Mouse (Mus musculus) gastrocnemius, postnatal 14 days (tissue): Measurements from ENCODE around the gene Ulk4. TPM values are rescaled to one million over a fixed set of nuclear protein-coding genes. Genes with fewer than 3 reads are reported as not detected.

ENCODE experiments used
- DNase-seq: peaks from one replicate; pipeline ENCODE4 v3.0.0; 2021; ENCODE audit warnings: mixed read lengths
- intact Hi-C: fragments of 180-260 bp; cut with DNase I; formaldehyde crosslinking; loops from one replicate; pipeline ENCODE4 v1.15.1; 2025; ENCODE audit warnings: low total_unique reads
- total RNA-seq, 2 experiments: library from RNA; stranded (reverse); gene quantifications; 2 replicates each; pipeline ENCODE4 v1.2.3; 2021

The Ulk4 gene
- total RNA-seq, 2 experiments from 2014 or later: 0.31 to 0.41 TPM

- no peak for DNase-seq
- intact Hi-C loops: no loop called here
Measured at GRCm38 (mm10) chr9:121080413-121080812, 196.6 kb downstream of the Ulk4 start.

- peak; percentile 27 for DNase-seq
- intact Hi-C loops: no loop called here
Measured at GRCm38 (mm10) chr9:121079388-121080088, 197.5 kb downstream of the Ulk4 start.

- DNase-seq: no peak
- intact Hi-C loops: no loop called here
Measured at GRCm38 (mm10) chr9:121076291-121076690, 200.7 kb downstream of the Ulk4 start.

- intact Hi-C loops: no loop called here
Measured at GRCm38 (mm10) chr9:121075246-121075645, 201.8 kb downstream of the Ulk4 start.

GRCm38 (mm10) chr9:121074726-121075125 is 202.3 kb downstream of the Ulk4 start:
- intact Hi-C loops: no loop called here
- DNase-seq: no peak

More at GRCm38 (mm10) chr9:121075246-121075645, 201.8 kb downstream of the Ulk4 start:
- no peak for DNase-seq

- DNase-seq: no peak
- intact Hi-C loops: no loop called here
Measured at GRCm38 (mm10) chr9:121072127-121072757, 204.8 kb downstream of the Ulk4 start.

- intact Hi-C loops: no loop called here
- no peak for DNase-seq
Measured at GRCm38 (mm10) chr9:121071461-121072126, 205.4 kb downstream of the Ulk4 start.

- DNase-seq: no peak
- intact Hi-C loops: no loop called here
Measured at GRCm38 (mm10) chr9:121071050-121071449, 205.9 kb downstream of the Ulk4 start.

GRCm38 (mm10) chr9:121068115-121068514 is 208.9 kb downstream of the Ulk4 start:
- intact Hi-C loops: no loop called here
- DNase-seq: no peak

- no peak for DNase-seq
- intact Hi-C loops: no loop called here
Measured at GRCm38 (mm10) chr9:121067043-121067442, 210.0 kb downstream of the Ulk4 start.

- no peak for DNase-seq
- intact Hi-C loops: no loop called here
Measured at GRCm38 (mm10) chr9:121065383-121065978, 211.5 kb downstream of the Ulk4 start.

GRCm38 (mm10) chr9:121064606-121065355 is 212.2 kb downstream of the Ulk4 start:
- no peak for DNase-seq
- intact Hi-C loops: no loop called here

- intact Hi-C loops: no loop called here
Measured at GRCm38 (mm10) chr9:121062671-121063070, 214.3 kb downstream of the Ulk4 start.

GRCm38 (mm10) chr9:121061820-121062623 is 215.0 kb downstream of the Ulk4 start:
- intact Hi-C loops: no loop called here
- DNase-seq: no peak

More at GRCm38 (mm10) chr9:121062671-121063070, 214.3 kb downstream of the Ulk4 start:
- no peak for DNase-seq

GRCm38 (mm10) chr9:121060331-121060730 is 216.7 kb downstream of the Ulk4 start:
- intact Hi-C loops: no loop called here
- DNase-seq: no peak

GRCm38 (mm10) chr9:121059286-121059685 is 217.7 kb downstream of the Ulk4 start:
- DNase-seq: no peak
- intact Hi-C loops: no loop called here

- intact Hi-C loops: no loop called here
- no peak for DNase-seq
Measured at GRCm38 (mm10) chr9:121058538-121058937, 218.5 kb downstream of the Ulk4 start.

- intact Hi-C loops: no loop called here
- no peak for DNase-seq
Measured at GRCm38 (mm10) chr9:121058116-121058515, 218.9 kb downstream of the Ulk4 start.

- DNase-seq: no peak
- intact Hi-C loops: no loop called here
Measured at GRCm38 (mm10) chr9:121057401-121057800, 219.6 kb downstream of the Ulk4 start.
